Mouse (Mus musculus): ENCODE measurements at regions not wholly inside any gene's neighbourhood (a gene's known extent, or its start where the extent isn't known, plus 50 kb on each side); places are given as distances from the start of the nearest gene placed in this dataset.

DNA sequence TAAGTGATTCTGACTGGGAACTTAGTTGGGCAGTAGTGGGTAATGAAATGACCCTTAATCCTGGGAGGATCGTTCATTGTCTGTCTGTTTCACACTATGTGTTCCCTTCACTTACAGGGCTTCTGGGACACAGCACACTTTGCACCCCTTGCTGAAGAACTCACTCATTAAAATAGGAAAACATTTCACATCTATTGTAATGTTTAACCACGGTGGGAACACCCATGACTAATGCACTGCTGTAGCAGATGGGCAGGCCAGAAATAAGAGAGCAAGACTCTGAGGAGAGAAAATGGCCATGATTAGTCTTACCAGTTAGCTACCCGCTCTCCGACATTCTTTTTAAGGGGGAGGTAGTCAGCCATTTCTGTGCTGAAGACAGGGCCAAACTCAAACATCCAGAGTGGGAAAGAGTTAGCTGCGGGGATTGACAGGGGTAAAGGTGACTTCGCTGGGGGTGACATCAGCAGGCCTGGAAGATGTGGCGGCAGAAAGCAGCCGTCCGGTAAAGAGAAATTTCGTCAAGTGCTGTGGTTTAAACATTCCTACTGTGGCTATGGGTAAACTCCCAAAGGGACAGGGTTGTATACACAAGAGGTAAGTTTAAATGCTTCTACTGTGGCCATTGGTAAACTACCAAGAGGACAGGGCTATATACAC is 167.3 kb upstream of the Agap1 start:
- no peak for TF ChIP-seq CTCF (IDR thresholded peaks at IDR 0.05; ENCODE audit: low read depth)
- TF ChIP-seq EP300 (IDR thresholded peaks at IDR 0.05; ENCODE audit: low read depth), result no peak

Data from liver, embryonic 14.5 days (tissue).